Mouse (Mus musculus): Measurements from ENCODE around the gene Arl4d. TPM values are rescaled to one million over a fixed set of nuclear protein-coding genes. Genes with fewer than 3 reads are reported as not detected.

The Arl4d gene
- total RNA-seq, 2 experiments from 2014 or later: 10.6 to 16.0 TPM

- no peak overlapping the region for H3K4me3 ChIP-seq
- no peak for TF ChIP-seq CTCF (conservative IDR thresholded peaks at IDR 0.05)
- DNase-seq (ENCODE audit: low spot score in 2 of 2): no peak
- no peak overlapping the region for H3K27ac ChIP-seq
These were observed 8.8 kb downstream of the Arl4d start for GRCm38 (mm10) chr11:101674106-101674505.

DNA sequence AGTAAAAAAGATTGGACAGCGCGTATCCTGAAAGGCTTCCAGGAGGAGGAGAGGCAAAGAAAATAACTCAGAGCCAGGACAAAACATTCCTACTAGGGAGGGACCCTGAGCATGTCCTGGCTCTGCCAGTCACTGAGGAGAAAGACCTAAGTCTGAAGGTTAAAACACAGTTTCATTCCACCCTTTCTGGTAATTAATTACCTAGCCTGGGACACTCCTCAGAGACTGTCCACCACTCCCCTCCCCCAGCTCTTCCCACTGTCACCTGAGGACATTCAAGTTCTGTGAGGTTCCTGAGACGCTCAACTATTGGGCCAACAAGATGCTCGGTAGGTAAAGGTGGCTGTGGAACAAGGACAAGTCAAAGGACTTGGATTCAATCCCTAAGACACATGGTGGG, 10.0 kb downstream of the Arl4d start:
- Histone ChIP-seq H3K4me3 (no peak overlapping the region), H3K27ac (no peak overlapping the region)
- DNase-seq (ENCODE audit: low spot score in 2 of 2): no peak
- no peak for TF ChIP-seq CTCF (conservative IDR thresholded peaks at IDR 0.05)

DNA sequence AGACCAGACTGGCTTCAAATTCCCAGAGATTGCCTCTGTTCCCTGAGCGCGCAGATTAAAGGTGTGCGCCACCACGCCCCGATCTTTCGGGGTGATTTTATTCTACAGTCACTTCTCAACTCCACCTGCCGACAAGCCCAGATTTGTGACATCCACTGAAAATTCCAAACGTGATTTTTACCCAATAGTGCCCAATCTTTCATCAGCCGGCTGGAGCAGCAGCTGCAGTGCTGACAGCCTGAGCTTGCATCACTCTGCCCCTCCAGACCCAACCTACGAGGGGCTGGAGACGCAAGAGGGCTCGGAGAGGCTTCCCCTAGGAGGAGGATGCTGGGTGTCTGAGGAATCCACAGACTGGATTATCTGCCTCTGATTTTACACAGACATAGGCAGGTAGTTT, 12.3 kb downstream of the Arl4d start:
- no peak for DNase-seq (ENCODE audit: low spot score in 2 of 2)
- H3K27ac ChIP-seq: no peak overlapping the region
- no peak for TF ChIP-seq CTCF (conservative IDR thresholded peaks at IDR 0.05)
- H3K4me3 ChIP-seq: no peak overlapping the region

DNA sequence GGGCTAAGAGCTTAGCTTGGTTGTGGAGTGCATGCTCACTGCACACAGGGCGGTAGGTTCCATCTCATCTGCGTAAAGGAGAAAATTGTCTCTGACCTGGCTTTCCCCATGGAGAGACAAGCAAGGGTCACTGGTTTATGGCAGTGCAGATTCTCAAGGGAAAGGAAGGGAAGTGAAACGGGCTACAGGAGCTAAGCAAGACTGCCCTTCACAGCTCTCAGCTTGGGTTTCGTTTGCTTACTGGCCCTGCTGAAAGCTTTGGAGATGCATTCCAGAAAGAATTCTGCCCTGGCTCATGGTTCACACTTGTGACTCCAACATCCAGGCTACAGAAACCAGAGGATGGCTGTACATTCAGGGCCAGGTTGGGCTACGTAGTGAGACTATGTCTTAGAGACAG, 13.4 kb downstream of the Arl4d start:
- DNase-seq (ENCODE audit: low spot score in 2 of 2): no peak
- Histone ChIP-seq H3K27ac (no peak overlapping the region), H3K4me3 (no peak overlapping the region)
- no peak for TF ChIP-seq CTCF (conservative IDR thresholded peaks at IDR 0.05)

- no peak overlapping the region for H3K27ac ChIP-seq
- no peak overlapping the region for H3K4me3 ChIP-seq
- DNase-seq (ENCODE audit: low spot score in 2 of 2): no peak
- TF ChIP-seq CTCF (conservative IDR thresholded peaks at IDR 0.05): no peak
These were observed 14.6 kb downstream of the Arl4d start for GRCm38 (mm10) chr11:101679907-101680306.

- no peak for TF ChIP-seq CTCF (conservative IDR thresholded peaks at IDR 0.05)
- DNase-seq (ENCODE audit: low spot score in 2 of 2): no peak
- no peak overlapping the region; the same call in 1 of the 2 replicates for H3K27ac ChIP-seq
These were observed 15.4 kb downstream of the Arl4d start for GRCm38 (mm10) chr11:101680634-101681325.

GRCm38 (mm10) chr11:101681968-101682367, 16.6 kb downstream of the Arl4d start:
- no peak for DNase-seq (ENCODE audit: low spot score in 2 of 2)
- no peak overlapping the region for H3K4me3 ChIP-seq
- no peak for TF ChIP-seq CTCF (conservative IDR thresholded peaks at IDR 0.05)
- no peak overlapping the region for H3K27ac ChIP-seq

More at GRCm38 (mm10) chr11:101680634-101681325, 15.4 kb downstream of the Arl4d start:
- no peak overlapping the region for H3K4me3 ChIP-seq

DNA sequence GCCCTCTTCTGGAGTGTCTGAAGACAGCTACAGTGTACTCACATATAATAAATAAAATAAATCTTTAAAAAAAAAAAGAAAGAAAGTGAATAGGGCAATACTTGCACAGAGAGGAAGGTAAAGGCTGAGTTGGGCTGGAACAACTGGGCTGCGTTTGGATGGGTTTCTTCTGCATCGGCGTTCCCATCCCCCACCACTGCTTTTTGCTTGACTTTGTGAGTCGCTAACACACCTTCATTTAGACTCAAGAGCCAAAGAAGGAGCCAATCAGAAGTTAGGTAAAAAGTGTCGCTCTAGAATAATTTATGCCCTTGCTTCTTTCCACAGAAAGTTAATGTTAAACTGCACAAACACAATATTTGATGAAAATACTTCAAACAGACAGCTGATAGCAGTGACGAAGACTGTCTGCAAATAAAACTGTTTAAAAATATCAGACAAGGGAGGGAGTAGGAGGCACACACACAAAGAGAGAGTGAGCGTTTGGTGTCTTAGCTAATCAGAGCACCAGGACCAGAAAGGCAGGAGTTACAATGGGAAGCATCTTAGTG, 17.1 kb downstream of the Arl4d start:
- TF ChIP-seq CTCF (conservative IDR thresholded peaks at IDR 0.05): no peak
- DNase-seq (ENCODE audit: low spot score in 2 of 2): no peak
- Histone ChIP-seq H3K4me3 (no peak overlapping the region), H3K27ac (no peak overlapping the region)

- peak; percentile 72 to 92 for DNase-seq (ENCODE audit: low spot score in 2 of 2)
- no peak for TF ChIP-seq CTCF (conservative IDR thresholded peaks at IDR 0.05)
- H3K4me3 ChIP-seq: peak overlapping the region; percentile 11; the same call in 1 of the 2 replicates
- peak overlapping the region; percentile 78 for H3K27ac ChIP-seq
These were observed 22.3 kb downstream of the Arl4d start for GRCm38 (mm10) chr11:101687351-101688301.

DNA sequence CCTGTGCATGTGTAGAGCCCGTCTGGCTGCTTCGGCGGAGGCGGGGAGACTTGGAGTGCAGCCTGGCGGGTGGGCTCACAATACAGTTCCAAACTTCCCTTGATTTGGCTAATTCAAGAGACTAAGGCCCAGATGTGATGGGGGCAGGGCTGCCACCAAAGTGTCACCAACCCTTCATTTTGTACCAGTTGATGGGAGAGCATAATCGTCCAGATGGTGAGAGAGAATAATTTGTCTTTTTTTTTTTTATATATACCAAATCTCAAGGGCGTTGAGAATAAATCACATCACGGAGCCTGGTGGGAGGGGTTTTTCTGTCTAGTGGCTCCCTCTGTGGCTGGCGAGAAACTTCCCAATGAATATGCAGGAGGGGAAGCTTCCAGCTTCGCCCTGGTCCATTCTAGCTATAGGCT, 24.4 kb downstream of the Arl4d start:
- Histone ChIP-seq H3K27ac (peak overlapping the region; percentile 15; the same call in 1 of the 2 replicates), H3K4me3 (no peak overlapping the region)
- TF ChIP-seq CTCF (conservative IDR thresholded peaks at IDR 0.05): peak; percentile 41
- DNase-seq (ENCODE audit: low spot score in 2 of 2): peak; percentile 78 to 82

DNA sequence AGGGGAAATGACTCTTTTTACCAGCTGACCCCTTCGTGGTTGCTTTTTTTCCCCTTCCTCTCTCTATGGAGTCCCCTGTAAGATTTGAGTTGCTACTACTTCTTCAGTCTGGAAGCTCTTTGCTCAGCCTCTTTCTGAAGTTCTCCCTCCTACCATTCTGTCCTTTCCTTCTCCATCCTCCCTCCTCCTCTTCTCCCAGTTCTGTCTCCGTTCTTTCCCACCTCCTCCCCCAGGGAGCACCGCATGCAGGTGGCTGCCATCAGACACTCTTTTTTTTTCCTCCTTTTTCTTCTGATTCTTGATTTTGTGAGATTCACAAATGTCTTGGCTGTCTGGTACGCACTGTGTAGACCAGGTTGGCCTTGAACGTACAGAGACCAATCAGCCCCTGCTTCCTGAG, 25.0 kb downstream of the Arl4d start:
- peak overlapping the region; percentile 15; the same call in 1 of the 2 replicates for H3K27ac ChIP-seq
- H3K4me3 ChIP-seq: no peak overlapping the region
- no peak for DNase-seq (ENCODE audit: low spot score in 2 of 2)
- TF ChIP-seq CTCF (conservative IDR thresholded peaks at IDR 0.05): no peak

DNA sequence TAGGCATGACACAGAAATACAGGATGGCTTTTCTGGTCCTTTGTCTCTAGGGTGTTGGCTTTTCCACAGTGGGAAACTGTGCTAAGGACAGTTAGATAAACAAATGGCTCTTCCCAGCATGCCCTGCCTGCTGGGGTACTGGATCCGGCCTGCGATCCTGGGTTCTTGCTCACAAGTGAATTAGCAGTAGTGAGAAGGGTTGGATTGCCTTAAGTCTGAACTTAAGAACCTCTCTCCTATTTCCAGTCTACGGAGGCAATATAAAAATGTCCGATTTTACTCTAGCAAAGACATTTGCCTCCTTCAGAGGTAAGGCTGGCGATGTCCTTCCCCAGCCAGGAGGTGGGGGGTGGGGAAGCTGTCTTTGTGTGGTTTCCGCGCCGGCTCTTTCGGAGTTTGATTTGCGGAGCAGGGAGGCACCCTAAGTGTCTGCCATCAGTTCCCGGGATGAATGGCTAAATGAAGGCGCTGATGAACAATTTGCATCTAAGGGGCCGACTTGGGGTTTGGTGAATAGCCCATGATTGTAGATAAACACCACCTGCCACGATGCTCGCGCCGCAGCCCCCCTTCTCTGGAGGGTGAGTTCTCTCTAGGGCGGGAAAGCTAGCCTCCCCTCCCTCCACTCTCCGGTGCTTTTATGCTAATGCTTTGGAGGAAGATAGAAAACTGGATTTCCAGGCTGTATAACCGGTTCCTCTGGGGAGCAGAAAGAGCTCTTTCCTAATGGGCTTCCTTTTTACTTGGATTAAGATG, 30.7 kb downstream of the Arl4d start:
- Histone ChIP-seq H3K27ac (peak overlapping the region; percentile 65; the same call in 1 of the 2 replicates), H3K4me3 (peak overlapping the region; percentile 36)
- TF ChIP-seq CTCF (conservative IDR thresholded peaks at IDR 0.05): no peak
- peak in 1 of 2 experiments; percentile 23 for DNase-seq (ENCODE audit: low spot score in 2 of 2)

Measured in layer of hippocampus, adult 2 months (tissue).